Mouse (Mus musculus) frontal cortex, adult (tissue): ENCODE data around the gene Kctd15.

Source experiments
- ATAC-seq: cut with Nextera tagmentation; 2 replicates; pipeline ENCODE4 v1.9.2; 2017; ENCODE audit warnings: mild to moderate bottlenecking, moderate library complexity, mixed read lengths; ENCODE audit not compliant: low TSS enrichment

The Kctd15 gene

DNA sequence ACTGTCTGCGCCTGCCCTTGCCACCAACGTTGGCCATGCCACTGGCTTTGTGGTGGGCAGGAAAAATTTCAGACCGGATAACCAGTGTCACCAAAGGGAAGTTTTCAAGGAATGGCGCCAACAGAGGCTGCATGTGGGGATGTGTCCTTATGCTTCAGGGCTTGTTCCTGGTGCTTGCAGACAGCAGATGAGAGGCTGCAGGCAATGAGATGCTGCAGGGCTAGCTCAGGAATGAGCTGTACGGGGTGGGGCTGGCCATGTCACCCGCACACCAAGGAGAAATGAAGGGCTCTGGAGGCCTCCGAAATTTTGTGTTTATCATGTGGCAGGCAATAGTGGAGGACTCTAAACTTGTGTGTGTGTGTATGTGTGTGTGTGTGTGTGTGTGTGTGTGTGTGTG, 6.6 kb upstream of the Kctd15 start:
- no peak for ATAC-seq

DNA sequence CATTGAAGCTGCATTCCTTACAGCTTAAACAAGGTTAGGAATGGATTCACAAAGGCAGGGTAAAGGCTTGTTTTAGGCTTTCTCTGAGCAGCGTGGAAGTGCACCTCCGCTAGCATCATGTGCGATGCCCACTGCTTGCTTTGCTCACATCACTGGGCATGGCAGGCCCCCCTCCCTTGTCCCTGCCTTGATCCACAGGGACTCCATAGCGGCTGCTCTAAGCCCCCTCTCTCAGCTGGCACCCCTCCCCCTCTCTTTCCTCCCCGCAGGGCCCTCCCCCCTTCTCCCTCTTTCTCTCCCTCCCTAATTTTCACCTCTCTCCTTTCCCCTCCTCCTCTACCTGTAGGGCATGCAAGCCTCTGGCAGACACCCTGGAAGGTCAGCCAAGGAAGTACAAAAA, 5.7 kb upstream of the Kctd15 start:
- ATAC-seq, result no peak

DNA sequence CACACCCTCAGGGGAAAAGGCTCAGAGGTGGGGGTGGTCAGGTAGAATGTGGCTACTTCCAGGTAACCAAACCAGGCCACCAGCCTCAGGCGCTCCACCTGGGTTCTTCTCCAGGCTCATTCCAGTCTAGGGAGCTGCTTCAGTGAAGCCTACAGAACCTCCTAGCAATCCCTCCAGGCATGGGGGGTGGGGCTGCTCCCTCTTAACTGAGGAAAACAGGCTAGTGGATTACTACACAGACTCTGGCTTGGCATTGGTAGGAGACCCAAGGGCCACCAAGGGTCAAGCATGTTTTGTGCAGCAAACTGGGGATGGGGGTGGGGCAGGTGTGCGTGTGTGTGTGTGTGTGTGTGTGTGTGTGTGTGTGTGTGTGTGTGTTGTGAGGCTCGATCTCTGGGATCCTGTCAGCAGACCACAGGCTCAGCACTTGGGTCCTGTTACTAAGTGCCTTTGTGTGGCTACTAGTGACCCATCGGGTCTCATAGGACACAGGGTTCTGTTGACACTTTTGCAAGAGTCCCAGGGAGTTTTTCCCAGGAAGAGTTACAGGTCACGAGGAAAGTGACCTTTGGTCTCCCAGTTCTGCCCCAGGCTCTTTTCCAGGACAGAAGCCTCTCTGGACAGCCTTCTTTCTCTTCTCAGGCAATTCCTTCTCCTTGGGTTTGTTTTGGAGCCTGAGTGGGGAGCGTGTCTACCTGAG, 3.0 kb upstream of the Kctd15 start:
- no peak for ATAC-seq

DNA sequence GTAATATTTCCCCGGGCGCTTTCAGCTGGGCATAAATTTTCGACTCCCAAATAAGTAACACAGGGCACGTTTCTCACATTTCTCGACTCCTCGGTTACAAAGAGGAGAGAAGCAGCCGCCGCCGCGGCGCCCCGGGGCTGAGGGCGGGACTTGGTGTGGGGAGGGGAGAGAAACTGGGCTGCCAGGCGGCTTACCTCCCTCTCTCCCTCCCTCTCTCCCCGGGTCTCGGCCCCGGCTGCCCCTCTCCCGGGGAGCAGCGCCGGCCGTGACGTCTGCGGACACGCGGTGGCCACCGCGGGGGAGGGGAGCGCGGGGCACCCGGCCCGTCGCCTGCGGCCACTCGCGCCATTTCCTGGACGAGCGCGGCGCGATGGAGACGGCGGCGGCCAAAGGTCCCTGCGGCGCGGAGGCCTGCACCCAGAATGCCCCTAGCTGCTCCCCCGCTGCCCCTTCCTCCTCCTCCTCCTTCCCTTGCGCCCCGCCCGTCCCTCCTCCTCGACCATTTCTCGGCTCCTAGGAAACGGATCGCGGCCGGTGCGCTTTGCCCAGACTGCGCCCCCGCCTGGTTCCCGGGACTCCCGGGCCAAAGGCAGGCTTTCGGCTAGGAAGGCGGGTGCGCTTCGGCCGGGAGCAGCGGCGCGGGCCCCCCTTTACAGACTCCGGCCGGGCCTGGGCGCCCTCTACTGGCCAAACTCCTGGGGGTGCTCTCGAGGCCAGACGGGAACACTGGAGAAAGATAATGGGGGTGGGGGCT, 1.3 kb downstream of the Kctd15 start:
- peak; percentile 83 for ATAC-seq

DNA sequence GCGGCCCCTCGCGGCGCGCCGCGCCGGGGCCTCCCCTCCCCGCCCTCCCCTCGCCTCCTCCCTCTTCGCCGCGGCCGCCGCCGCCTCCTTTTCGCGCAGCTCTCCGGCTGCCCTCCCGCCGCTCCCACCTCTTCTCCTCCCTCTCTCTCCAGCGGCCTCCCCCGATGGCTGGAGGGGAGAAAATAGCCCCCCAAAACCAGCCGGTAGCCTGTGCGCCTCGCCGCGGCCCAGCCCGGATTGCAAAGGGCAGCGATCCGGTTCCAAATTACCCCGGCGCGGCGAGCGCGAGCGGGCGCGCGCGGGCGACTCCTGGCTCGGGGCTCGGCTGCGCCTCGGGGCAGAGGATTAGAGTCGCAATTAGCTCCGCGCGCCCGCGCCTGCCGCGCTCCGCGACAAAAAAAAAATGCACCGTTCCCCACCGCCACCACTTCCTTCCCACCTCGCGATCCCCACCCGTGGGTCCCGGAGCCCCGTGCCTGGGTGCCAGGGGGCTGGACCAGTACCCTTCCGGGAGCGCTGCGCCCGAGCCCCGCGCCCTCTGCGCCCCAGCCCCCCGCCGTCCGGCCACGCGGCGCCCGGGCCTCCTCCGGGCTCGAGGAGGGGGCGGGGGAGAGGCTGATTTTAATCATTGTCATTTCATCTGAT, 2.0 kb downstream of the Kctd15 start:
- 0 out of 2 replicates have a peak, but pooled peaks have one; percentile 2 for ATAC-seq

DNA sequence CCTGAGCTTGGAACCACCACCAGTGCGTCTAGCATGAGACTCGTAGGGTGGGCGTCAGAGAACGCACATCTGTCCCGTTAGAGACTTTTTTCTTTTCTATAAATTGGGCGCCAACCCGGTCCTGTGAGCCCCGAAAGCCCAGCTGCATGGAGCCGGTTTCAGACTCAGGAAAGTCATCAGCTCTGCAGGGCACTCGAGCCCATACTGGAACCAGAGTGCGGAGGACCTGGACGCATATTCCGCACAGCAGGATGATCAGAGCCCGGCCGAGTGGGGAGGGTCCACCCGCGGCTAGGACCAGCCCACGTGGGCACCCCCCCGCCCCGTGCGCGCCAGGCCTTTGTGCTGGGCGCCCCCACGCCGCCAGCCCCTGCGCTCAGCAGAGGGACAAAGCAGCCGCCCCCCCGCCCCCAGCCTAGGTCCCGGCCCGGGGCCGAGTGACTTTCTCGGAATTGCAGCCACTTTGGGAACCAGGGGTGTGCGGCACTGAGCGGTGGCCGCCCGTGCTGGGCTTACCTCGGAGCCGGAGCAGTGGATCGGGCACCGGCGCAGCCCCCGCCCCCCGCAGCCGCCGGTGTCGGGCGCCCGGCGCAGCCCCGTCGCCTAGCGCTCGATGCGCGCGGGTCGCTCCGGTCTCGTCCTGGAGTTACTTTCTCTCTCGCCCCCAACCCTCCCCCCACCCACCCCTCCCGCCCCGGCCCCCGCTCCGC, 2.6 kb downstream of the Kctd15 start:
- no peak for ATAC-seq

DNA sequence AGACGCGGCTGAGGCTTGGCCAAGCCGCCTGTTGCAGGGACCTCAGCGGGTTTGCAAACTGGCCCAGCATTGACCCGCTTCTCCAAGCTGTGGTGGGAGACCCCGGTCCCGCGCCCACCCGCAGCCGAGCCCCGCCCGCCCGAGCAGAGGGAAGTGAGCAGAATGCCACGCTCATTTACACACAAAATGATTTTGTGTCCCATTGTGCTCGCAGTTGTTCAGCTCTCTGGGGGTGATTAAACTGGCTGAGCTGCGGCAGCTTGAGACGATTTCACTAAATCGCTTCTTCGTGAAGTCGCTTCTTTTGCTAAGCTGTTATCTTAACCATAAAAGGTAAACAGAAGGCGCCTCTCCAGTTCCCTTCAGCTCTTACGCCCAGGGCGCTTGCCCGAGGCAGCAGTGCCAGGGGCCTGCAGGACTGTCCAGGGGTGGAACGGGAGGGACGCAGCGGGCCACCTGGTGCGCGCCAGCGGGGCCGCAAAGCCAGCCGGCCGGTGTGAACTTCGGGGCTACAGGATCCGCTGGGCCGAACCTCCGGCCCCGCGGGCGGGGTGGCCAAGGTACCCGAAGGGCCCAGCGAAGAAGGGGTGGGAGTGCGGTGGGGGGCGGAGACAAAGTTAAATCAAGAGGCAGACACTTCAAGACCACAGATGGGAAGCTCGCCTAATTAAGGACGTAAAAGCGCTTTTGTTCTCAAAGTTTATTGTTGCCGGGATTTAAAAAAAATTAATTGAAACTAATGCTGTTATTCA, 3.6 kb downstream of the Kctd15 start:
- ATAC-seq, result no peak

DNA sequence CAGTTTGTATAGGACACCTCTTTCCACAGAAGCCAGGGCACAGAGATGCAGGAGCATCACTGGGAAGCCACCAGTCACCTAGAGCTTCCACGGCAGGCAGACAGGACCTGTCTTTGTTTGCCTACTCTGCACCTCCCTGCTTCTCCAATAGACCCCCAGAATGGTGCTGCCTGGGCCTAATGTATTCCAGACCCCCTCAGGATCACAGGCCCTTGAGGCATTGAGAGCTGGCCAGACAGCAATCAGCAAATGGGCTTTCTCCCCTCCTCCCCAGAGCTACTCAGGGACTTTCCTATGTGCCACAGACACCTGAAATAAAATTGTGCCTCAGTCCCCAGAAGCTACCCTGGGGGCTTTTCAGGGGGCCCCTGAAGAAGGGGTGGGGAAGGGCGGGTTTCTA, 5.2 kb downstream of the Kctd15 start:
- no peak for ATAC-seq

DNA sequence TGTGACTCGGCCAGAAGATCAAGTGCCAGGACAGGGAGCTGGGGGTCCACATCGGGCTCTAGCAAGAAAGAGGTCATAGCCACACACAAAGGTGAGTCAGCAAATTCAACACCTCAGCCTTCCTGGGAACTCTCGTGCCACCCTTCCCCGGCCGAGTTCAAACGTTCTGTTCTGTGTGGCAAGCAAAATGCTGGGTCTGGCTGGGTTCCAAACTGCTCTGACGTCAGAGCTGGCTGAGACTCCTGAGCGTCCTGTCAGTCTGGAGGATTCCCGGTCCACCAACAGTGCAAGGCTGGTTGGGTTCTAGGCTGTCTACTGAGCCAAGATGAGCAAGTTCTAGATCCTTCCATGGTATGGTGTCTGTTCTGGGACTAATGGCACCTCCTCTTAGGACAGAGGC, 9.5 kb downstream of the Kctd15 start:
- ATAC-seq, result peak; percentile 29; the same call in 1 of the 2 replicates

DNA sequence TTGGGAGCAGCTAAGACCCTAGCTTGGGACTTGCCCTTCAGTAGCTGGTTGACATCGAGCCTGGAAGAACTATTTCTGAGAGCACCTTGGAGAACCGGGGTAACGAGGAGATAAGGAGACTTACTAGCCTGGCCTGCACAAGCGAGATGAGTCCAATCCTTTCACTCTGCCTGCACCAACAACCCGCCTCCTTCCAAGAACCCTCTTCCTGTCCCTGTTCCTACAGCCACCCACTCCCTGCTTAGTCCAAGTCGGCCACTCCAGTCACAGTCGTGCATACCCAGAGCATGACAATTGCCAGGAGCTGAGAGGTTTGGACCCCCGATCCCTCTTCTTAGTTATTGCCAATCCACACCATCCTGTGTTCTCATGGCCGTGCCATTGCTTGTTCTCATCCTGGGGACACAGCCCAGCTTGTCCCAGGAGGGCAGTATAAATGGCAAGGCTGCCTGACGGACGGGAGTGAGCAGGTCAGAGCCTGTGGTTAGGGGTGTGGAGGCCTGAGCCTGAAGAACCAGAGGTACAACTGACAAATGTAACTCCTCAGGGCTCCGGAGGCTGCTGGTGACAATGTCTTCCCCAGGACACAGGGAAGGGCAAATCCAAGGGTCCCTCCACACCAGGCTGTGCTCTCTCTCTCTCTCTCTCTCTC, 10.3 kb downstream of the Kctd15 start:
- ATAC-seq, result peak; percentile 96

DNA sequence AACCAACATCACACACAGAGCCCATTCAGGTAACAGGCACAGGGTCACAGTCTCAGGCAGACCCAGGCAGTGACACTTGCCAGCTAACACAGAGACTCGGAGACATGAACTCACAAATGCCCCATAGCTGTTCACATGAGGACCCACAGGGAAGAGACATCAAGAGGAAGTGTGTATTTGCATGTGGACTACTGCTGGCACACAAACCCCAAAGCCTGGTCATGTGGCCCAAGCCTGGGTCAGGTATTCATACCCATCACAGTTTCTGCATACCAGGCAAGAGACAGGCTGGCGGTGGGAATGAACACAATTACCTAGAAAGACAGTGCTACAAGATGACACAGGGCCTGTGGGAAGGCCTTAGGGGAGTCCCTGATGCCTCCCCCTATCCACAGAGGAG, 10.9 kb downstream of the Kctd15 start:
- no peak for ATAC-seq

DNA sequence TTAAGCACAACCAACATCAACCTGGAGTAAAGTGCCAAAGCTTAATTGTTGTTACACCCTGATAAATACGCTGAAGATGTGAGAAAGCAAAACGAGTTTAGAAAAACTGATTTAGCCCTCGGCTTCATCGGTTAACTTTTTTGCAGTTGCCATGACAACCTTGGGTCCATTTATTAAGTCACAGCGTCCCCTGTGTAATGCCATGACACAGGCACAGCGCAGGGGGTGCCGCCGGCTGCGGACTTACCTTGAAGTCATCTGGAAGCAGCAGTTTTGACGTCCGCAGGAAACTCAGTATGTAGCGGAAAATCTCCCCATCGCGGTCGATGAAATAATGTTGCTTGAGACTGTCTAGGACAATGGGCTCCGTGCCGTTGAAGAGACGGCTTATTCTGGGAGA, 11.9 kb downstream of the Kctd15 start:
- no peak for ATAC-seq

DNA sequence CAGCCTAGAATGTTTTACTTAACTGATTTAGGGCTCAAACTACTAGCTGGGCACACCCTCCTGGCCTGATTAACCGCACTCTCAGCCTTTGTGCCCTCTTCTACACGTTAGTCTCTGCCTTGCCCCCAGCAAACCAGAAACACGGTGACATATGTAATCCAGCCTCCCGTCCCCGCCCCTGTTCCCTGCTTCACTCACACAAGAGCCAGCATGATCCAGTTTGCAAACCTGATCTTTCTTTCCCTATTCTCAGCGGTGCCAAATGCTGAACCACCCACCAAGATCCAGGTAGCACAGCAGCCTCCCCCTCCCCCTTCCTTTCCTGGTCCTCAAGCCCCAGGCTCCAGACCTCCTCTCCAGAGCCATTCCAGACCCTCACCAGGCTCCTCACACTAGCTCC, 13.2 kb downstream of the Kctd15 start:
- no peak for ATAC-seq

DNA sequence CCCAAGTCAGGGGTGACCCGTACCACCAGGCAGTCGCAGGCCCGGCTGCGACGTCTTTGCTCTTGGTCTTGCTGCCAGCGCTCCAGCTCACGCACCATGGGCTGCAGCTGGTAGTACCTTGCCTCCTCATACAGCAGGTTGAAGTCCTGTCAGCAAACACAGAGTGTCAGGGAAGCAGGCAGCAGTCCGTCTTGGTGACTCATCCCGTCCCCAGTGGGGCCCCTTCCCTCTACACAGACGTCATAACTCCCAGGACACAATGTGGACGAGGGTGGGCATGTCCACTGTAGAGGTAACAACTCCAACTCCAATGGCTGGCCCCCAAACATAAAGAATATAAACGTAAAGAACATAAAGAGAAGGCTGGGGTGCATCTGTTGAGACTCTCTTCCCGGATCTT, 14.6 kb downstream of the Kctd15 start:
- ATAC-seq, result no peak

DNA sequence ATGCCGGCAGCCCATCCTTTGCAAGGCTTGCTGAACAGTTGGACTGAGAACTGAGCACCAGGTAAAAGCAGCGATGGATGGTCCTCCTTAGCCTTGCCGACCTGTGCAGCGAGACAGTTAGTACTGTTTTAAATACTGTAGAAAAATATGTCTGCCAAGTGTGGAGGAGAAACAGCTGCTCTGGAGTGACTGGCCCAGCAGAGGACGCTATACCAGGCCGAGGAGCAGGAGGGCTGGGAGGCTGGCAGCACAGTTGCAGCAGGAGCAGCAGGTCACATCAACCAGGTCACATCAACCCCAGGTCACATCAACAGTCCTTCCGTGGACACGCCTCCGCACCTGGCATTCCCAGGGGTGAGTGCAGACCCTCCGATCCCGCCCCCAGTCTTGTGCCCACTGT, 16.7 kb downstream of the Kctd15 start:
- ATAC-seq, result no peak

DNA sequence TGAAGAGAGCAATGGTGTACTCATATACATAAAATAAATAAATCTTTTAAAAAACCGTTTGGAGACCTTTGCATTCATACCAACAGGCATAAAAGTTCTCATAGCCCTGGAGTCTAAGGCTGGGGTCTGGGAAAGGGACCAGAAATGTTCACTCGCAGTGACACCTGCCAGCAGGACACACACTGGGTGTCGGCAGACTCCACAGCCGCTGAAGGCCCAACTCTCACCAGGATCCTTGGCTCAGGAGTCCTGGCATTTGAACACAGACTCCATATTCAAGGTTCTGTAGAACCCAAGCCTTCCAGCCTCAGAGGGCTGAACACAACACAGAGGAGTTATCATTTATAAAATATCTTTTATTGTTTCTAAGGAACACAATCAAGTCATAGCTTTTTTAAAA, 19.9 kb downstream of the Kctd15 start:
- no peak for ATAC-seq

DNA sequence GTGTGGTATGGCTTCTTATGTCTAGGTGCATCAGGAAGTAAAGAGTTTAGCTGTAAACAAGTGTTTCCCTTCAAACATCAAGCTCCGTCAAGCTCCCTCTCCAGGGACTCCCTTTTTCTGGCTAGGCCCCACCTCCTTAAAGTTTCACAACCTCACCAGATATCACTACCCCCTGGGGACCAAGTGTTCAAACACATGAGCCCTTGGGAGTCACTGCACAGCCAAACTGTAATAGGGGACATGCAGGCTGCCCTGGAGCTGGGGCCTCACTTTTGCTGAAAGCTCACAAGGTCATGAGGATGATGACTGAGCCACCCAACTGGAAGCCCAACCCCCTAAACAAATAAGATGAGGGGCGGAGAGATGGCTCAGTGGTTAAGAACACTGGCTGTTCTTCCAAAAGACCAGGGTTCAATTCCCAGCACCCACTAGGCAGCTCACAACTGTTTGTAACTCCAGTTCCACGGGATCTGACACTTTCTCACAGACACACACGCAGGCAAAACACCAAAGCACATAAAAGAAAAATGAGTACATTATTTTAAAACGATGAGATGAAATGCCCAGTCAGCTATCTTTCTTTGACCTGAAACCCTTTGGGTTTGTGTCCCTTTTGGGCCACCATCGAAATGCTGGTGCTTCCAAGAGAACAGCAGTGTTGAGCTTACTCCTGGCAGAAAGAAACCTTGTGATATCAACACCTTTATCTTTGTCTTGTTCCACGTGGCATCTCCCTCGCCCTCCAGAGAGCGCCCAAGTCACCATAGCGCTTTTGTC, 23.4 kb downstream of the Kctd15 start:
- no peak for ATAC-seq

DNA sequence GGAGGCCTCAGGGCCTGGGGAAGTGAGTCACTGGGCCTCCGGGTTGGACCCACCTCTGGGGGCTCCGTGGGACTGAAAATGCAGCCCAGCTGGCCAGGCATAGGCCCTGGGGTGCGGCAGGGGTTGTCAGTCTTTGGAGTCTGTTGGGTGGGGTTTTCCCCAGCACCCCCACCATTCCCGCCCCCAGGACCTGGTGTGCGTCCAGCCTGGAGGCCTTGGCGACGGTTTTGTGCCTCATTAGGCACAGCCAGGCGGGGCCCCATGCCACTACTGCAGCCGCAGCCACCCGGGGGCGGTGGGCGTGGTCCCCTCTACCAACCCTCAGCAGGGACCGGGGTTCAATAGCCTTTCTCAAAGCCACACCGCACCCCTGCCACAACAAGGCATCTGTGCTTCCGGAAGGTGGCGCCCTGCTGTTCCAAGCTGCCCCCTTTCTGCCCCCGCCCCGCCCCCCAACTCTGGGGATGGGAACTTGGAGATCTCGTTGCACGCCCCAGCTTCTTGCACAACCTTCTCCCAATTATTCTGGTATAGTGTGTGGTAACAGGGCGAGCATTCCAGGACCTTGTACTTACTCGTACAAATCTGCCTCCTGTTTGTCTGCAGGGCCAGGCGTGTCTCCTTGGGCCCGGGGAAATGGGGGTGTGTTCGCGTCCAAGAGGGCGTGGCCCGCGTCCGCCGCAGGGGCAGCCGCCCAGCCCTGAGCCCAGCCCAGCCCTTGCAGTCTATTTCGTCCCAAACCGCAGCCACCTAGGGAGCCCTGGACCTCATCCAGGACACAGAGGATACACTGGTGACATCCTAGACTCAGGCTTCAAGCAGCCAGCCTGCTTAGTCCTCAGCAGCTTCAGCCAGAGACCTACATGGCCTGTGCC, 26.1 kb downstream of the Kctd15 start:
- ATAC-seq, result no peak; the same call in 1 of the 2 replicates

DNA sequence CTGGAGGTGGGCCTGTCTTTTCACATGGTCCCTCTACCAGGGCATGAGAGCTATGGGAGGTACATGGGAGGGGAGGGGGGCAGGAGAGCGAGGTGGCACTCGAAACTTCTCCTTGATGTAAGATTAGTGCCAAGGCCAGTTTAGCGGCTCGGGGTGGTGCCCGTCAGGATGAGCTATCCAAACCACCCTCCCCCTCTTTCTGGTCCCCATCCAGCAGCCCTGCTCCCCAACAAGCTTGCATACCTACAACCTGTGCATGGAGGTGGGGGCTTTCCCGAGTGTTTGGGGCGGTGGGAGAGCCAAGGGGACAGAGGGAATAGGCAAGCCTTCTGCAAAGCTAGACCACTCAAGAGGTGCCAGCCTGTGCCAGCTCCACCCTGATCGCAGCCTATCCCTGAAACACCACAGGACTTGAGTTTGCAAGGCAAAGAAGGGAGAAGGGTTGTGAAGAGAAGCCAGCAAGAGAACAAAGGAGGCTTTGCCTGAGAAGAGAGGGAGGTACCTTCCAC, 26.8 kb downstream of the Kctd15 start:
- peak; percentile 50; the same call in 1 of the 2 replicates for ATAC-seq
